Mouse (Mus musculus): Measurements from ENCODE around the gene Cbr4. TPM values are rescaled to one million over a fixed set of nuclear protein-coding genes. Genes with fewer than 3 reads are reported as not detected.
A peak's percentile ranks its signal among the peaks of the same experiment; 100 is the strongest.

Gene Cbr4
- polyA plus RNA-seq, 1 experiment, result 66.8 TPM

DNA sequence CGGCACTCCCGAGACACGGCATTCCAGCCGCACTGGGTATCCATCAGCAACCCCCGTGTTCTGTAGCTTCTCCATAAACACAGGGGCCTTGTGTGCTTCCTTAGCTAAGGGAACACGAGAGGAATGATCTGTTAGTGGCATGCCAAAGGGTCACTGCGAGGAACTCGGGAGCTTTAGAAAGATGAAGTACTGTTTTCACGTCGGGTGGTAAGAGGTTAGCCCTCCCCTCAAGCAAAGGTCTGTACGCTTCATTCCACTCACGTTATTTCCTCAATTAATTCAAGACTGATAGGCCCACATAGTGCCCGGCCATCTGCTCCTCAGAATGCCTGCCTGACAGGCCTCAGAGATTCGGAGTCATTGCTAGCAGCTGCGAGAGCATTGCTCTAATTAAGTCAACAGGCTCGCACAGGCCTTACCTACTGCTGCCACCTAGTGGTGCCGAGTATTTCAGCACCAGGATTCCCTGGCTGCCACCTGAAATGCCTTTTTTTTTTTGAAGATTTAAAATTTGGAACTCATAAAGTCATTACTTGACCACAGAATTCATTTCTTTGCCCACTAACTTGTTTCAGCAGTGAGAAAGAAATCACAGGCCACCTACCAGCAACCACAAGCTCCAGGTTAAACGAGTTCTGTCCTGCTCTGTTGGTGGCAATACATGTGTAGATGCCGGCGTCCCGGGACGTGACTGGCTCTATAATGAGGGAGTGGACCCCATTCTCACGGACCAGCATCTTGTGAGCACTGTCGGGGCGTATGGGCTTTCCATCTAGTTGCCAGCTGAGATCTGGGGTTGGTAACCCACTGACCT is 28.6 kb downstream of the Cbr4 start:
- peak overlapping the region; percentile 51; the same call in 1 of the 2 replicates for H3K27ac ChIP-seq (ENCODE audit: insufficient read depth, low read length)
- H3K4me1 ChIP-seq (ENCODE audit: control insufficient read depth, insufficient read depth, low read length), result peaks cover 2% of the 10 kb centered on the region
- H3K36me3 ChIP-seq (ENCODE audit: control insufficient read depth, insufficient read depth, low read length, poor library complexity, severe bottlenecking), result peaks cover 10% of the 10 kb centered on the region
- 0 out of 2 replicates have a peak overlapping the region, but pooled peaks have one; percentile 9 for H3K9ac ChIP-seq (ENCODE audit: low read depth, poor library complexity, severe bottlenecking)
- TF ChIP-seq POLR2A (IDR thresholded peaks at IDR 0.05; ENCODE audit: insufficient read depth, low read length), result no peak
- 0 out of 2 replicates have a peak, but pooled peaks have one; percentile 9 for TF ChIP-seq EP300 (IDR thresholded peaks at IDR 0.05; ENCODE audit: insufficient read depth, low read depth, low read length)
- TF ChIP-seq CTCF (IDR thresholded peaks at IDR 0.05; ENCODE audit: low read depth, low read length), result peak; percentile 89
- H3K27me3 ChIP-seq (ENCODE audit: control insufficient read depth, insufficient read depth, low read length, poor library complexity, severe bottlenecking), result no peaks in the 10 kb centered on the region
- no peak overlapping the region for H3K4me3 ChIP-seq (ENCODE audit: low read depth, low read length)
- no peaks in the 10 kb centered on the region for H3K9me3 ChIP-seq (replicated peaks; ENCODE audit: control insufficient read depth, insufficient read depth, low read length, poor library complexity, severe bottlenecking)

DNA sequence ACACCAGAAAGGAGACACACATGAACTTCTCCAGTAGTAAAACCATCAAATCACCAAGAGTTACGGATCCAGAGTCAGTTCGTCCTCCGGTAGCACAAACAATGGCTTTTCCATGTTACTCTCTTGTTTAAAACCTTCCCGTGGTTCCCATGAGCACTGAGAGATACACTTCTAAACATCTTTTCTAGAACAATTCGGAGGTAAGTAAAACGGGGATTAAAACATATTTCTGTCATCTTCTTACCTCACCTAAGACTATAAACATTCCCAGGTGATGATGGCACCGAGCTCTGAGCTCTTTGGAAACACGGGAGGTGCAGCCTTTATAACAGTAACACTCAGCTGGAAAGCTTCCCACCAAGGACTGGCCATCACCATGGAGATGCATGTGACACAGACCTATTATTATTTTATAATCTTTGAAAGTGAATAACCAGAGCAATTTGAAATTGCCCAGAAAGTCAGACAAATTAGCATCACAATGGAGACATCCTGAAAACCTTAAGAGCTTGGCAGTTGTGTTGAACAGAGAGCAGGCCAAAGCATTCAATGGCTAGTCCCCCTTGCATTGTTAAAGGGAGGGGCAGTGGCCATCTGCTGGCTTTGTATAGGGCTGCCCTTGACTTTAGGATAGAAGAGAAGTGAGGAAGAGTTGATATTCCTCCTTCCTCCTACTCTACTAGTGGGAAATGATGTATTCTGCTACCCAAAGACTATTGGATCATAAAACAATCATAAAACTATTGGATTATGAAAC is 29.4 kb downstream of the Cbr4 start:
- peak overlapping the region; percentile 51; the same call in 1 of the 2 replicates for H3K27ac ChIP-seq (ENCODE audit: insufficient read depth, low read length)

DNA sequence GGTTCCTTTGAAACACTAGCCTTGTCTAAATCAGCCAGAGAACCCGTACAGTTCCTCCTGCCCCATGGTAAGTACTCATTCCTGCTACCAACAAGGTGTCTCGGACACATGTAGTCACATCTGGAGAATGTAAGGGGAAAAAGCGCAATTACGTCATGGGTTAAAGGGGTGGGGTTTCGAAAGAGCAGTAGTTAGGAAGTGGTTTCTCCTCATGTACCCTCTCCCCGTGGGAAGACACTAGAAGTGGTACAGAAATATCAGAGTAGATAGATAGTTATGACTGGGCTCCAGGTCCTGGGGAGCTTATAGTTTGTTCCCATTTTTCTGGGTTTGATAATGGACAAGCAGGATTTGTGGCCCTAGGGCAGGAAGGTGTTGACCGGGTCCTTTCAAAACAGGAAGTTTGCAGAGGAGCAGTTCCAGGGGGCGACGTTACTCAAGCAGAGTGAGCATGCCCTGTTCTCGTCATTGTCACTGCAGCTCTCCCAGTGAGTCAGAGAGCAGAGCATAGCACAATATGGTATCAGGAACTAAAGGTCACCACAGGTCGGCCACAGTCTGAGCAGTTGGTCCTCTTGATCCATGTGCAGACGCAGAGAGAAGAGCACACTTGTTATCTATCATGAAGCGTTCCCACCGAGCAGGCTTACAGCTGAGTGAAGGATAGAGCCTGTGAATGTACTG is 30.1 kb downstream of the Cbr4 start:
- Histone ChIP-seq H3K9me3 (replicated peaks; ENCODE audit: control insufficient read depth, insufficient read depth, low read length, poor library complexity, severe bottlenecking) (no peaks in the 10 kb centered on the region), H3K4me3 (ENCODE audit: low read depth, low read length) (no peak overlapping the region), H3K27ac (ENCODE audit: insufficient read depth, low read length) (peak overlapping the region; percentile 17; the same call in 1 of the 2 replicates), H3K27me3 (ENCODE audit: control insufficient read depth, insufficient read depth, low read length, poor library complexity, severe bottlenecking) (no peaks in the 10 kb centered on the region), H3K4me1 (ENCODE audit: control insufficient read depth, insufficient read depth, low read length) (peaks cover 2% of the 10 kb centered on the region), H3K9ac (ENCODE audit: low read depth, poor library complexity, severe bottlenecking) (no peak overlapping the region), H3K36me3 (ENCODE audit: control insufficient read depth, insufficient read depth, low read length, poor library complexity, severe bottlenecking) (peaks cover 15% of the 10 kb centered on the region)
- TF ChIP-seq EP300 (IDR thresholded peaks at IDR 0.05; ENCODE audit: insufficient read depth, low read depth, low read length), result no peak
- no peak for TF ChIP-seq CTCF (IDR thresholded peaks at IDR 0.05; ENCODE audit: low read depth, low read length)
- no peak for TF ChIP-seq POLR2A (IDR thresholded peaks at IDR 0.05; ENCODE audit: insufficient read depth, low read length)

More for the DNA sequence above, 29.4 kb downstream of the Cbr4 start:
- Histone ChIP-seq H3K4me1 (ENCODE audit: control insufficient read depth, insufficient read depth, low read length) (peaks cover 2% of the 10 kb centered on the region), H3K9me3 (replicated peaks; ENCODE audit: control insufficient read depth, insufficient read depth, low read length, poor library complexity, severe bottlenecking) (no peaks in the 10 kb centered on the region), H3K27me3 (ENCODE audit: control insufficient read depth, insufficient read depth, low read length, poor library complexity, severe bottlenecking) (no peaks in the 10 kb centered on the region), H3K9ac (ENCODE audit: low read depth, poor library complexity, severe bottlenecking) (no peak overlapping the region), H3K4me3 (ENCODE audit: low read depth, low read length) (no peak overlapping the region), H3K36me3 (ENCODE audit: control insufficient read depth, insufficient read depth, low read length, poor library complexity, severe bottlenecking) (peaks cover 13% of the 10 kb centered on the region)
- 0 out of 2 replicates have a peak, but pooled peaks have one; percentile 20 for TF ChIP-seq EP300 (IDR thresholded peaks at IDR 0.05; ENCODE audit: insufficient read depth, low read depth, low read length)
- TF ChIP-seq POLR2A (IDR thresholded peaks at IDR 0.05; ENCODE audit: insufficient read depth, low read length), result no peak

DNA sequence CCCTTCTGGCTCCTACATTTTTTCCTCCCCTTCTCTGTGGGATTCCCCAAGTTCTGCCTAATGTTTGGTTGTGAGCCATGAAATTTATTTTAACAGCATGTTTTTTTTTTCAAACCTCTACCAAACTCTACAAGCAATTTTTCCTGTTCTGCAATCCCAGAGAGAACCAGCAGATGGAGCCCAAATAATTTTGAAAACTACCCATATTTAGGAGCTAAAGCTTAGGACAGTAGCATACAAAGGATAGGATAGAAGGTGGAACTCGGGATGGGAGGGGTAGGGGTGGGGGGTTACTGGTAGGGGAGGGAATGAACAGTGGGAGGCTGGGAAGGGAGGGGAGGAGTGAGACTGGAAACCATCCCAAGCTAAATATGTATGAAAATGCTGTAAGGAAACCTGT is 34.6 kb downstream of the Cbr4 start:
- TF ChIP-seq POLR2A (IDR thresholded peaks at IDR 0.05; ENCODE audit: insufficient read depth, low read length) (no peak), CTCF (IDR thresholded peaks at IDR 0.05; ENCODE audit: low read depth, low read length) (no peak), EP300 (IDR thresholded peaks at IDR 0.05; ENCODE audit: insufficient read depth, low read depth, low read length) (no peak)
- H3K27ac ChIP-seq (ENCODE audit: insufficient read depth, low read length), result no peak overlapping the region
- no peak overlapping the region for H3K9ac ChIP-seq (ENCODE audit: low read depth, poor library complexity, severe bottlenecking)
- peaks cover 2% of the 10 kb centered on the region for H3K4me1 ChIP-seq (ENCODE audit: control insufficient read depth, insufficient read depth, low read length)
- peaks cover 27% of the 10 kb centered on the region for H3K36me3 ChIP-seq (ENCODE audit: control insufficient read depth, insufficient read depth, low read length, poor library complexity, severe bottlenecking)
- no peaks in the 10 kb centered on the region for H3K9me3 ChIP-seq (replicated peaks; ENCODE audit: control insufficient read depth, insufficient read depth, low read length, poor library complexity, severe bottlenecking)
- H3K4me3 ChIP-seq (ENCODE audit: low read depth, low read length), result no peak overlapping the region
- no peaks in the 10 kb centered on the region for H3K27me3 ChIP-seq (ENCODE audit: control insufficient read depth, insufficient read depth, low read length, poor library complexity, severe bottlenecking)

DNA sequence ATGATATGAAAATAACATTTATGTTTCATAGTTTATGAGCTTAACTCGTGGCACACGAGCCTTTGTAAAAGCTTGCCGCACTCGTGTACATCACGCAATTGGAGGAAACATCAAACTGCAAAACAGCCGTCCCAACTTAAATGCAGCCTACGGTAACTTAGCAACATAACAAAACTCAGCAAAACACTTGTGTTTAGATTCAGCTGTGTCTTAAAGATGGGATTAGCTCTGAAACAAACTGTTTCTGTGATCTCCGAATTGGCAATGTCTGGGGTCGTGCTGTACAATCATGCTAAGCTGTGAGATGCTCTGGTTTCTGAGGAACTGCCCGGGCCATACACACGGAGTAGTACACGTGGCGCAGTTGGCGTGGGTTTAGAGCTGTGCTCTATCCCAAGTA is 39.5 kb downstream of the Cbr4 start:
- TF ChIP-seq EP300 (IDR thresholded peaks at IDR 0.05; ENCODE audit: insufficient read depth, low read depth, low read length) (no peak), CTCF (IDR thresholded peaks at IDR 0.05; ENCODE audit: low read depth, low read length) (no peak), POLR2A (IDR thresholded peaks at IDR 0.05; ENCODE audit: insufficient read depth, low read length) (no peak)
- H3K9me3 ChIP-seq (replicated peaks; ENCODE audit: control insufficient read depth, insufficient read depth, low read length, poor library complexity, severe bottlenecking), result no peaks in the 10 kb centered on the region
- no peak overlapping the region for H3K27ac ChIP-seq (ENCODE audit: insufficient read depth, low read length)
- no peaks in the 10 kb centered on the region for H3K27me3 ChIP-seq (ENCODE audit: control insufficient read depth, insufficient read depth, low read length, poor library complexity, severe bottlenecking)
- no peaks in the 10 kb centered on the region for H3K4me1 ChIP-seq (ENCODE audit: control insufficient read depth, insufficient read depth, low read length)
- H3K36me3 ChIP-seq (ENCODE audit: control insufficient read depth, insufficient read depth, low read length, poor library complexity, severe bottlenecking), result peaks cover 29% of the 10 kb centered on the region
- H3K9ac ChIP-seq (ENCODE audit: low read depth, poor library complexity, severe bottlenecking), result no peak overlapping the region
- H3K4me3 ChIP-seq (ENCODE audit: low read depth, low read length), result no peak overlapping the region
